9 mouse cellular contexts compared by ENCODE assay signal in the genomic region with DNA sequence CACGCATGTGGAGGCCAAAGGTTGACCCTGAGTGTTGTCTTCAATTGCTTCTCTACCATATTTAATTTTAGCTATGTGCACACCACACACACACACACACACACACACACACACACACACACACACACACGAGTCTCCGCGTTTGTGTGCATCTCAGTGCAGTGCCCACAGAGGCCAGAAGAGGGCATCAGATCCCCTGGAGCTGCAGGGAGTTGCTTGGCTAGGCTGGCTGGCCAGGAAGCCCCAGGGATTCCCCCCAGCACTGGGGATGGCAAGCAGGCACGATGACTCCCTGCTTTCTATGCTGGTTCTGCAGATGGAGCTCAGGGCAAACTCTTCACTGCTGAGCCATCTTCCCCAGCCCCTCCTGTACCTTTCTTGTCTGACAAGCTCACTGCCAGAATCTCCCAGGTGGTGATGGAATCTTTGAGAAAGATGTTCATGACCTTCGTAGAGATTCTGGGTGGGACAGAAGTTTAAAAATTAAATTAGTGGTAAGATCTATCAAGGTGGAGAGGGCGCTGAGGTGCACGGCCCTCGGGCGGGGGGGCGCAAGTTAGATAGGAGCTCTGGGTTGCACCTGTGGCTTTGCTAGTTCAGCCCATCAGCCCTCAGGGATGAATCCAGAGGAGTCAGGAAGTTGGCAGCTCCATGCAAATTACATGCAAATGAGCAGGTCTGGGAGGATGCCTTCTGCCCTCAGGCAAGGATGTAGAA. TPM values are rescaled to one million over a fixed set of nuclear protein-coding genes. Genes with fewer than 3 reads are reported as not detected.
A peak's percentile ranks its signal among the peaks of the same experiment; 100 is the strongest.
DNase-seq lines count a peak whose midpoint lies in the region; ATAC-seq and TF ChIP-seq lines count a peak whose summit lies in the region.
"Had no signal": no experiment of that assay in that cellular context is flagged by ENCODE, and none has a peak within 500 bp of the region (broad histone marks: within the 10 kb centered on the region; RNA-seq: fewer than 3 reads in every experiment).

No protein-coding gene starts in this region.

- intact Hi-C loops in heart, postnatal 36 days (cut with DNase I) = loop anchor here (1.0 kb wide), 2 partner anchors 58 to 116 kb away; no protein-coding TSS in a partner anchor
- intact Hi-C loops in left cerebral cortex, adult 2 months (cut with DNase I) = loop anchor here (1.0 to 2.0 kb wide), 2 partner anchors 57 to 116 kb away; no protein-coding TSS in a partner anchor

- DNase-seq in hindbrain, embryonic 14.5 days (ENCODE audit: low spot score) = peak; percentile 28
- DNase-seq in adrenal gland, postnatal 14 days = peak; percentile 89
- DNase-seq in heart, postnatal 36 days = peak; percentile 75 to 87
- DNase-seq in left cerebral cortex, adult 2 months (ENCODE audit: extremely low spot score in 1 of 2, low spot score in 2 of 2) = peak; percentile 48 to 69
- peak; percentile 89 for DNase-seq in testis, postnatal 10 days (ENCODE audit: low spot score)

- no peaks in the 10 kb centered on the region for H3K36me3 ChIP-seq in hindbrain, embryonic 14.5 days (replicated peaks; ENCODE audit: control insufficient read depth, insufficient read depth)
- no peaks in the 10 kb centered on the region for H3K36me3 ChIP-seq in hindbrain, embryonic 16.5 days (ENCODE audit: control insufficient read depth, insufficient read depth, low read length)
- H3K36me3 ChIP-seq: midbrain, embryonic 12.5 days had no signal

- no peaks in the 10 kb centered on the region for H3K27me3 ChIP-seq in hindbrain, embryonic 14.5 days (ENCODE audit: control insufficient read depth, insufficient read depth, low read length)
- no peaks in the 10 kb centered on the region for H3K27me3 ChIP-seq in hindbrain, embryonic 16.5 days (replicated peaks; ENCODE audit: control insufficient read depth, insufficient read depth, low read length)

- no peaks in the 10 kb centered on the region for H3K4me1 ChIP-seq in hindbrain, embryonic 14.5 days (replicated peaks; ENCODE audit: control insufficient read depth, insufficient read depth, low read length)
- H3K4me1 ChIP-seq in hindbrain, embryonic 16.5 days (ENCODE audit: control insufficient read depth, insufficient read depth, low read depth, low read length) = no peaks in the 10 kb centered on the region; the same call in 1 of the 2 replicates
- H3K4me1 ChIP-seq in embryonic fibroblast, embryonic 13.5 days (ENCODE audit: control insufficient read depth, insufficient read depth, low read length) = no peaks in the 10 kb centered on the region
- H3K4me1 ChIP-seq: midbrain, embryonic 12.5 days had no signal

- no peak overlapping the region for H3K4me3 ChIP-seq in hindbrain, embryonic 14.5 days (replicated peaks; ENCODE audit: low read length)
- H3K4me3 ChIP-seq in hindbrain, embryonic 16.5 days (ENCODE audit: low read length) = no peak overlapping the region
- H3K4me3 ChIP-seq in embryonic fibroblast, embryonic 13.5 days (ENCODE audit: insufficient read depth, low read length) = no peak overlapping the region
- H3K4me3 ChIP-seq in left cerebral cortex, adult 2 months = no peak overlapping the region
- H3K4me3 ChIP-seq: midbrain, embryonic 12.5 days had no signal

- H3K9me3 ChIP-seq in hindbrain, embryonic 14.5 days (ENCODE audit: control insufficient read depth, low read length) = no peaks in the 10 kb centered on the region
- no peaks in the 10 kb centered on the region for H3K9me3 ChIP-seq in hindbrain, embryonic 16.5 days (ENCODE audit: control insufficient read depth, low read length)
- H3K9me3 ChIP-seq: midbrain, embryonic 12.5 days had no signal

- H3K27ac ChIP-seq in hindbrain, embryonic 14.5 days = no peak overlapping the region
- no peak overlapping the region for H3K27ac ChIP-seq in hindbrain, embryonic 16.5 days (ENCODE audit: low read depth, low read length)
- H3K27ac ChIP-seq in embryonic fibroblast, embryonic 13.5 days (ENCODE audit: insufficient read depth, low read length) = no peak overlapping the region
- H3K27ac ChIP-seq in left cerebral cortex, adult 2 months = no peak overlapping the region
- H3K27ac ChIP-seq: midbrain, embryonic 12.5 days had no signal

- peak; percentile 81 for TF ChIP-seq CTCF in embryonic fibroblast, embryonic 13.5 days (IDR thresholded peaks at IDR 0.05; ENCODE audit: borderline replicate concordance, insufficient read depth, low read length)
- TF ChIP-seq CTCF in left cerebral cortex, adult 2 months (IDR thresholded peaks at IDR 0.05) = peak; percentile 57

- 27% methylated on average over 11 of the region's 11 CpGs for WGBS in hindbrain, embryonic 14.5 days
- 23% methylated on average over 11 of the region's 11 CpGs for WGBS in hindbrain, embryonic 16.5 days

- H3K9ac ChIP-seq in hindbrain, embryonic 14.5 days = no peak overlapping the region
- no peak overlapping the region for H3K9ac ChIP-seq in hindbrain, embryonic 16.5 days (ENCODE audit: low read depth, low read length)
- H3K9ac ChIP-seq: midbrain, embryonic 12.5 days had no signal

- TF ChIP-seq POLR2A in embryonic fibroblast, embryonic 13.5 days (IDR thresholded peaks at IDR 0.05; ENCODE audit: low read depth, low read length) = no peak

- no peak overlapping the region for H3K4me2 ChIP-seq in hindbrain, embryonic 14.5 days (replicated peaks)
- no peak overlapping the region for H3K4me2 ChIP-seq in hindbrain, embryonic 16.5 days (ENCODE audit: low read length)
- H3K4me2 ChIP-seq: midbrain, embryonic 12.5 days had no signal

- no peak for ATAC-seq in hindbrain, embryonic 14.5 days (ENCODE audit: low FRiP score)
- no peak for ATAC-seq in hindbrain, embryonic 16.5 days
- 0 out of 2 replicates have a peak, but pooled peaks have one; percentile 47 for ATAC-seq in monocyte, adult 5-6 weeks (replicated peaks; ENCODE audit: insufficient number of reproducible peaks, low FRiP score, low TSS enrichment, poor library complexity, severe bottlenecking)

RNA-seq across cellular contexts. Expression of a gene that starts 8.6 kb away (rescaled TPM):
- polyA plus RNA-seq in hindbrain, embryonic 14.5 days (2014; fragmentation: Nextera tagmentation; extraction: Ambion mirVana) = 2.0 and 2.7 TPM in 2 replicates
- polyA plus RNA-seq in hindbrain, embryonic 16.5 days (2015; fragmentation: Nextera tagmentation; extraction: Ambion mirVana) = 2.1 TPM in 2 replicates
- 181 and 603 TPM in 2 replicates for total RNA-seq in adrenal gland, postnatal 14 days (2021)
- polyA plus RNA-seq in embryonic fibroblast, embryonic 13.5 days (2011; ENCODE audit: insufficient read length, low read depth, missing spikeins) = 3.9 TPM in 2 replicates
- 10 to 100 TPM; 96.2 to 97.5 TPM for total RNA-seq in heart, postnatal 36 days (2021)
- under 1 TPM; 0.29 to 0.42 TPM for total RNA-seq in left cerebral cortex, adult 2 months (2021)
- total RNA-seq in monocyte, adult 5-6 weeks (2017) = 96.6 to 152 TPM (median 129 TPM) in 3 replicates

RNA-seq across cellular contexts. Expression of a gene that starts 25.3 kb away (rescaled TPM):
- 0.13 TPM in 1 of 2 replicates, not detected in the other for polyA plus RNA-seq in hindbrain, embryonic 14.5 days (2014; fragmentation: Nextera tagmentation; extraction: Ambion mirVana)
- polyA plus RNA-seq in hindbrain, embryonic 16.5 days (2015; fragmentation: Nextera tagmentation; extraction: Ambion mirVana) = not detected in 2 replicates
- total RNA-seq in adrenal gland, postnatal 14 days (2021) = 0.19 and 0.53 TPM in 2 replicates
- polyA plus RNA-seq in embryonic fibroblast, embryonic 13.5 days (2011; ENCODE audit: insufficient read length, low read depth, missing spikeins) = not detected in 2 replicates
- total RNA-seq in heart, postnatal 36 days (2021) = not detected
- total RNA-seq in left cerebral cortex, adult 2 months (2021) = not detected
- total RNA-seq in monocyte, adult 5-6 weeks (2017) = 9.5 to 16.2 TPM (median 10.5 TPM) in 3 replicates

RNA-seq across cellular contexts. Expression of a gene that starts 28.9 kb away (rescaled TPM):
- polyA plus RNA-seq in hindbrain, embryonic 14.5 days (2014; fragmentation: Nextera tagmentation; extraction: Ambion mirVana) = 22.1 and 24.3 TPM in 2 replicates
- polyA plus RNA-seq in hindbrain, embryonic 16.5 days (2015; fragmentation: Nextera tagmentation; extraction: Ambion mirVana) = 22.8 and 24.2 TPM in 2 replicates
- total RNA-seq in adrenal gland, postnatal 14 days (2021) = 54.2 and 56.4 TPM in 2 replicates
- polyA plus RNA-seq in embryonic fibroblast, embryonic 13.5 days (2011; ENCODE audit: insufficient read length, low read depth, missing spikeins) = 33.5 and 33.9 TPM in 2 replicates
- total RNA-seq in heart, postnatal 36 days (2021) = 10 to 100 TPM; 32.0 to 32.1 TPM
- total RNA-seq in left cerebral cortex, adult 2 months (2021) = 10 to 100 TPM; 24.4 to 24.7 TPM
- total RNA-seq in monocyte, adult 5-6 weeks (2017) = 27.2 to 32.8 TPM (median 27.8 TPM) in 3 replicates

RNA-seq across cellular contexts. Expression of a gene that starts 29.9 kb away (rescaled TPM):
- polyA plus RNA-seq in hindbrain, embryonic 14.5 days (2014; fragmentation: Nextera tagmentation; extraction: Ambion mirVana) = 9.5 and 10.1 TPM in 2 replicates
- 10.1 and 11.6 TPM in 2 replicates for polyA plus RNA-seq in hindbrain, embryonic 16.5 days (2015; fragmentation: Nextera tagmentation; extraction: Ambion mirVana)
- 38.5 and 45.1 TPM in 2 replicates for total RNA-seq in adrenal gland, postnatal 14 days (2021)
- 58.8 and 61.3 TPM in 2 replicates for polyA plus RNA-seq in embryonic fibroblast, embryonic 13.5 days (2011; ENCODE audit: insufficient read length, low read depth, missing spikeins)
- total RNA-seq in heart, postnatal 36 days (2021) = 100 to 1,000 TPM; 113 to 124 TPM
- total RNA-seq in left cerebral cortex, adult 2 months (2021) = 10 to 100 TPM in 1 of 2 experiments, 1 to 10 TPM in 1; 9.9 to 10.5 TPM
- total RNA-seq in monocyte, adult 5-6 weeks (2017) = 4.5 to 10.8 TPM (median 9.2 TPM) in 3 replicates

RNA-seq across cellular contexts. Expression of a gene that starts 59.6 kb away (rescaled TPM):
- polyA plus RNA-seq in hindbrain, embryonic 14.5 days (2014; fragmentation: Nextera tagmentation; extraction: Ambion mirVana) = 1.7 TPM in 2 replicates
- 1.4 and 1.7 TPM in 2 replicates for polyA plus RNA-seq in hindbrain, embryonic 16.5 days (2015; fragmentation: Nextera tagmentation; extraction: Ambion mirVana)
- total RNA-seq in adrenal gland, postnatal 14 days (2021) = 2.8 and 9.7 TPM in 2 replicates
- polyA plus RNA-seq in embryonic fibroblast, embryonic 13.5 days (2011; ENCODE audit: insufficient read length, low read depth, missing spikeins) = 0.79 TPM in 1 of 2 replicates, not detected in the other
- total RNA-seq in heart, postnatal 36 days (2021) = 1 to 10 TPM; 1.4 to 2.5 TPM
- total RNA-seq in left cerebral cortex, adult 2 months (2021) = 1 to 10 TPM; 3.1 to 3.5 TPM
- 267 to 324 TPM (median 306 TPM) in 3 replicates for total RNA-seq in monocyte, adult 5-6 weeks (2017)

Comparison
In these comparisons a context has a peak if more than half of its experiments do, and no peak if none do; other contexts are left out.
1. DNase-seq: peak in every context shown above with its lines; median percentile 89 in adrenal gland, postnatal 14 days; 89 in testis, postnatal 10 days; 81 in heart, postnatal 36 days; 58 in left cerebral cortex, adult 2 months; 28 in hindbrain, embryonic 14.5 days.
2. RNA of a gene that starts 8.6 kb away (total RNA-seq): 181 to 603 TPM in adrenal gland, postnatal 14 days, 96.6 to 152 TPM in monocyte, adult 5-6 weeks and 96.2 to 97.5 TPM in heart, postnatal 36 days; 0.29 to 0.42 TPM in left cerebral cortex, adult 2 months; every median in the first group is over 10 times any median in the second.